26 mouse cellular contexts compared by ENCODE assay signal in genomic region chr8:92851381-92851780, GRCm38 (mm10). TPM values are rescaled to one million over a fixed set of nuclear protein-coding genes. Genes with fewer than 3 reads are reported as not detected.
DNase-seq lines count a peak whose midpoint lies in the region; ATAC-seq and TF ChIP-seq lines count a peak whose summit lies in the region.
"Had no signal": no experiment of that assay in that cellular context is flagged by ENCODE, and none has a peak within 500 bp of the region (broad histone marks: within the 10 kb centered on the region; RNA-seq: fewer than 3 reads in every experiment).

No protein-coding gene starts in this region.

- WGBS in lung, embryonic 14.5 days, result 42% methylated on average over 3 of the region's 3 CpGs
- 95% methylated on average over 3 of the region's 3 CpGs for WGBS in limb, embryonic 10.5 days

- no peak for ATAC-seq in lung, embryonic 14.5 days (ENCODE audit: insufficient read depth)
- ATAC-seq: activated CD4-positive, CD25-positive, alpha-beta regulatory T cell, adult 4 months; forebrain, embryonic 15.5 days; intestine, embryonic 15.5 days had no signal

- H3K9ac ChIP-seq in lung, embryonic 14.5 days, result no peak overlapping the region
- H3K9ac ChIP-seq: embryonic facial prominence, embryonic 13.5 days; forebrain, embryonic 12.5 days; forebrain, embryonic 15.5 days; heart, embryonic 12.5 days; heart, embryonic 15.5 days; hindbrain, embryonic 12.5 days; hindbrain, embryonic 15.5 days; intestine, embryonic 15.5 days had no signal

- no peak for TF ChIP-seq CTCF in lung, embryonic 14.5 days (IDR thresholded peaks at IDR 0.05; ENCODE audit: low read depth)

- H3K4me1 ChIP-seq in lung, embryonic 14.5 days (ENCODE audit: insufficient read depth), result peaks cover 9% of the 10 kb centered on the region
- peaks cover 22% of the 10 kb centered on the region for H3K4me1 ChIP-seq in limb, embryonic 10.5 days

- no peaks in the 10 kb centered on the region for H3K9me3 ChIP-seq in lung, embryonic 14.5 days (ENCODE audit: low read depth, low read length)
- H3K9me3 ChIP-seq in limb, embryonic 10.5 days (replicated peaks), result no peaks in the 10 kb centered on the region
- H3K9me3 ChIP-seq: embryonic facial prominence, embryonic 13.5 days; forebrain, embryonic 15.5 days; heart, embryonic 12.5 days; heart, embryonic 15.5 days; hindbrain, embryonic 15.5 days; intestine, embryonic 15.5 days had no signal

- H3K27me3 ChIP-seq in lung, embryonic 14.5 days (ENCODE audit: insufficient read depth, low read length), result no peaks in the 10 kb centered on the region
- H3K27me3 ChIP-seq in limb, embryonic 10.5 days (ENCODE audit: low read depth, poor library complexity, severe bottlenecking), result peaks cover 6% of the 10 kb centered on the region; the same call in 1 of the 2 replicates
- H3K27me3 ChIP-seq: intestine, embryonic 15.5 days had no signal

- H3K36me3 ChIP-seq in lung, embryonic 14.5 days (ENCODE audit: insufficient read depth), result peaks cover 26% of the 10 kb centered on the region
- H3K36me3 ChIP-seq in limb, embryonic 10.5 days, result peaks cover 83% of the 10 kb centered on the region
- H3K36me3 ChIP-seq: forebrain, embryonic 12.5 days; forebrain, embryonic 15.5 days; heart, embryonic 15.5 days; hindbrain, embryonic 12.5 days; hindbrain, embryonic 15.5 days; intestine, embryonic 15.5 days had no signal

- no peak overlapping the region for H3K4me2 ChIP-seq in lung, embryonic 14.5 days
- H3K4me2 ChIP-seq: embryonic facial prominence, embryonic 13.5 days; forebrain, embryonic 12.5 days; forebrain, embryonic 15.5 days; heart, embryonic 12.5 days; heart, embryonic 15.5 days; hindbrain, embryonic 12.5 days; hindbrain, embryonic 15.5 days; intestine, embryonic 15.5 days had no signal

- H3K27ac ChIP-seq in lung, embryonic 14.5 days (ENCODE audit: low read depth), result no peak overlapping the region
- no peak overlapping the region for H3K27ac ChIP-seq in limb, embryonic 10.5 days
- H3K27ac ChIP-seq: embryonic facial prominence, embryonic 13.5 days; forebrain, embryonic 12.5 days; forebrain, embryonic 15.5 days; heart, adult 2 months; intestine, embryonic 15.5 days had no signal

- DNase-seq in heart, adult 11 months, result peak; percentile 64
- no peak for DNase-seq in heart, adult 8-10 months (ENCODE audit: low spot score)
- DNase-seq in lung, embryonic 14.5 days, result peak; percentile 29
- no peak for DNase-seq in lung, postnatal 36 days
- DNase-seq in limb, embryonic 10.5 days (ENCODE audit: low spot score), result peak; percentile 15
- no peak for DNase-seq in urinary bladder, adult 18-20 months (ENCODE audit: low spot score in 2 of 2)
- DNase-seq: adrenal gland, adult 8-10 months; adrenal gland, postnatal 25 days; cerebellum, adult 18-20 months; cerebellum, adult 9-10 months; cerebellum, postnatal 14 days; gastrocnemius, postnatal 25 days; heart, adult 2 months; heart, postnatal 10 days; heart, postnatal 4 days had no signal

- no peak overlapping the region for H3K4me3 ChIP-seq in lung, embryonic 14.5 days (ENCODE audit: low read depth, low read length)
- no peak overlapping the region for H3K4me3 ChIP-seq in limb, embryonic 10.5 days
- H3K4me3 ChIP-seq: embryonic facial prominence, embryonic 13.5 days; erythroblast, embryonic 14.5 days; forebrain, embryonic 12.5 days; forebrain, embryonic 15.5 days; heart, adult 2 months; heart, embryonic 12.5 days; heart, embryonic 15.5 days; hindbrain, embryonic 12.5 days; hindbrain, embryonic 15.5 days; intestine, embryonic 15.5 days had no signal

RNA-seq across cellular contexts. Expression of gene Lpcat2, which starts 3.8 kb away (rescaled TPM):
- total RNA-seq in heart, adult 8-10 months (2022), result 1 to 10 TPM in 2 of 4 experiments, under 1 TPM in 2; 0.72 to 3.4 (median 1.0) TPM
- 7.8 and 8.0 TPM in 2 replicates for polyA plus RNA-seq in lung, embryonic 14.5 days (2014; fragmentation: Nextera tagmentation; extraction: Ambion mirVana)
- 6.0 and 7.8 TPM in 2 replicates for polyA plus RNA-seq in limb, embryonic 10.5 days (2016; fragmentation: Nextera tagmentation; extraction: Ambion mirVana)

RNA-seq across cellular contexts. Expression of gene Mmp2, which starts 24.3 kb away (rescaled TPM):
- 10 to 100 TPM; 40.5 to 55.1 (median 51.2) TPM for total RNA-seq in heart, adult 8-10 months (2022)
- 268 and 283 TPM in 2 replicates for polyA plus RNA-seq in lung, embryonic 14.5 days (2014; fragmentation: Nextera tagmentation; extraction: Ambion mirVana)
- polyA plus RNA-seq in limb, embryonic 10.5 days (2016; fragmentation: Nextera tagmentation; extraction: Ambion mirVana), result 220 and 238 TPM in 2 replicates
- polyA plus RNA-seq: erythroblast, embryonic 14.5 days had no signal

RNA-seq across cellular contexts. Expression of gene Capns2, which starts 49.8 kb away (rescaled TPM):
- not detected for total RNA-seq in heart, adult 8-10 months (2022)
- polyA plus RNA-seq in lung, embryonic 14.5 days (2014; fragmentation: Nextera tagmentation; extraction: Ambion mirVana), result 0.26 and 1.2 TPM in 2 replicates
- polyA plus RNA-seq in limb, embryonic 10.5 days (2016; fragmentation: Nextera tagmentation; extraction: Ambion mirVana), result 0.43 and 0.49 TPM in 2 replicates
- total RNA-seq: adrenal gland, postnatal 25 days; gastrocnemius, adult 8-10 months; gastrocnemius, postnatal 25 days; heart, adult 2 months; heart, postnatal 10 days had no signal
- polyA plus RNA-seq: activated CD4-positive, CD25-positive, alpha-beta regulatory T cell, adult 4 months; erythroblast, embryonic 14.5 days; heart, adult 2 months; intestine, embryonic 15.5 days had no signal

Comparison
In these comparisons a context has a peak if more than half of its experiments do, and no peak if none do; other contexts are left out.
1. DNase-seq: peak in heart, adult 11 months (single experiment), lung, embryonic 14.5 days (single experiment) and limb, embryonic 10.5 days (single experiment); none in heart, adult 8-10 months (single experiment), lung, postnatal 36 days (single experiment) and urinary bladder, adult 18-20 months (0 of 2).